Mouse (Mus musculus) limb, embryonic 11.5 days (tissue): Measurements from ENCODE around the gene Syngr2. TPM values are rescaled to one million over a fixed set of nuclear protein-coding genes. Genes with fewer than 3 reads are reported as not detected.
A peak's percentile ranks its signal among the peaks of the same experiment; 100 is the strongest.

Experiments used
- ATAC-seq: fragments of 200-750 bp; cut with Nextera tagmentation; 2 replicates; pipeline ENCODE4 v1.8.0; 2017; ENCODE audit warnings: low read depth; ENCODE audit not compliant: insufficient number of reproducible peaks, low FRiP score, low TSS enrichment
- DNase-seq: peaks from one replicate; pipeline ENCODE4 v3.0.0-alpha.2; 2015; ENCODE audit warnings: low spot score
- H3K27ac ChIP-seq: fragments of 300-500 bp; sonication (generic); replicated peaks from 2 replicates; pipeline ENCODE4 v1.5.1; 2014; ENCODE audit warnings: low read depth, mild to moderate bottlenecking, low read length
- H3K27me3 ChIP-seq: fragments of 300-500 bp; sonication (generic); 2 replicates; pipeline ENCODE4 v1.6.1; 2014; ENCODE audit warnings: mild to moderate bottlenecking, low read length, mixed read lengths; ENCODE audit not compliant: control insufficient read depth, insufficient read depth
- H3K36me3 ChIP-seq: fragments of 300-500 bp; sonication (generic); 2 replicates; pipeline ENCODE4 v1.6.1; 2014; ENCODE audit warnings: mild to moderate bottlenecking, low read length, moderate library complexity, mixed read lengths; ENCODE audit not compliant: control insufficient read depth, insufficient read depth
- H3K4me1 ChIP-seq: fragments of 300-500 bp; sonication (generic); 2 replicates; pipeline ENCODE4 v1.6.1; 2014; ENCODE audit warnings: low read length, mixed read lengths; ENCODE audit not compliant: control insufficient read depth, insufficient read depth
- H3K4me2 ChIP-seq: fragments of 300-500 bp; sonication (generic); 2 replicates; pipeline ENCODE4 v1.6.1; 2014; ENCODE audit warnings: low read depth, mild to moderate bottlenecking, moderate library complexity; ENCODE audit not compliant: severe bottlenecking
- H3K4me3 ChIP-seq: fragments of 300-500 bp; sonication (generic); 2 replicates; pipeline ENCODE4 v1.5.1; 2014; ENCODE audit warnings: low read depth, low read length
- H3K9ac ChIP-seq: fragments of 300-500 bp; sonication (generic); 2 replicates; pipeline ENCODE4 v1.6.1; 2014; ENCODE audit warnings: mild to moderate bottlenecking, low read length
- H3K9me3 ChIP-seq: fragments of 300-500 bp; sonication (generic); 2 replicates; pipeline ENCODE4 v1.6.1; 2016; ENCODE audit warnings: low read length; ENCODE audit not compliant: control insufficient read depth
- WGBS: fragments of 180-500 bp; shearing (Covaris S2); extraction: QIAGEN DNeasy Blood & Tissue Kit; methylation state at CpG from one replicate; pipeline ENCODE4 v1.1.7; 2014; 5-methylcytosine and 5-hydroxymethylcytosine counted together
- polyA plus RNA-seq: library from polyadenylated mRNA; unstranded; fragments of >200 nt; fragmentation: Nextera tagmentation; extraction: Ambion mirVana; gene quantifications from 2 replicates; pipeline ENCODE4 v1.2.1, GENCODE M21; 2014

The Syngr2 gene
- polyA plus RNA-seq, 1 experiment from 2014 or later, result 33.2 TPM

DNA sequence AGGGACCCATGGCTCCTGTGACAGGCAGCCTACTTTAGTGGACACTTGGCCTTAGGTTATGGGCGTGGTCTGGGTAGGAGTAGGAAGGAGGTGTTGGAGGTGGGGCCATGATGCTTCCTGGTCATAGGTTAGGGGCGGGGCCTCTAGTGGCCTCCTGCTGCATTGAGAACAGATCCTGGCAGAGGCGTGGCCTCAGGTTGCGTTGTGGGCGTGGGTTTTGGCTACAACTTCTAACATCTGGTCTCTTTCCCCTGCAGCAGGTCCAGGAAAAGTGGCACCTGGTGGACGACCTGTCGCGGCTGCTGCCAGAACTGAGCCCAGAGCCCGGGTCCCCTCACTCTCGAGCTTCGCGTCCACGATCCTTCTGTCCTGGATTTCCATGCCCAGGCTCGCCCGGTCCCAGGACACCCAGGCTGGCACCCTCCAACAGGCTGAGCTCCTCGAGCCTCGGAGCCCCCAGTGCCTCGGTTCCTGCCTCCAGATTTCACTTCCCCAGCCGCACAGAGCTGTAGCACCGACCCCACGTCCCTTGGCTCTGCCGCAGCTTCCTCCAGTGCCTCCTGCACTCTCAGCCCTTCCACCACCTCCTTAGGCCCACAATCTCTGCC is 17.1 kb upstream of the Syngr2 start:
- Histone ChIP-seq H3K27ac (no peak overlapping the region), H3K9ac (peak overlapping the region; percentile 49; the same call in 1 of the 2 replicates), H3K27me3 (no peaks in the 10 kb centered on the region), H3K36me3 (no peaks in the 10 kb centered on the region), H3K4me2 (peak overlapping the region; percentile 52), H3K9me3 (no peaks in the 10 kb centered on the region), H3K4me1 (0 out of 2 replicates have a peak, but pooled peaks cover 10% of the 10 kb centered on the region), H3K4me3 (no peak overlapping the region)
- ATAC-seq, result peak; percentile 45; the same call in 1 of the 2 replicates
- 7% methylated on average over 22 of the region's 22 CpGs for WGBS
- peak; percentile 76 for DNase-seq

DNA sequence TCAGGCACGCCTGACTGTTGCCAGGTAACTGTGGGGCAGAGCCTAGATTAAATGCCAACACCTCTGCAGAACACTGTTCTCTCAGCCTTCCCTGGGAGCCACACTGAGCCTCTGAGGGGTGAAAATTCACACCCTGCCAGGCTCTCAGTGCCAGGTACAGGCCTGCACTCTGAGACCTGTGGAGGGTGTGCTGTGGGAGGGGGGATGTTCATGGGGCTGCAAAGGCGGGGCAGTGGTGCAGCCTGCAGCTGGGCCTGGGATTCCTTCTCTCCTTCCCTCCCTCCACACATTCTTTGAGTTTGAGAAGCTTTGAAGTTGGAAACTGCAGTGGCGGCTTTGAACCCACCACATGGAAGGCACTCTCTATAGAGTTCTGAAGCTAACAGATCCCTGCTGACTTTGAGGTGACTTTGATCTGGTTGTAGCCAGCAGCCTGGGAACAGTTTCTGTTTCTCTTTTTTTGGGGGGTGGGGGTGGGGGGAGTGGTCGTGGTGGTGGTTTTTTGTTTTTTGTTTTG is 15.4 kb upstream of the Syngr2 start:
- DNase-seq, result no peak
- WGBS, result 31% methylated on average over 4 of the region's 4 CpGs

DNA sequence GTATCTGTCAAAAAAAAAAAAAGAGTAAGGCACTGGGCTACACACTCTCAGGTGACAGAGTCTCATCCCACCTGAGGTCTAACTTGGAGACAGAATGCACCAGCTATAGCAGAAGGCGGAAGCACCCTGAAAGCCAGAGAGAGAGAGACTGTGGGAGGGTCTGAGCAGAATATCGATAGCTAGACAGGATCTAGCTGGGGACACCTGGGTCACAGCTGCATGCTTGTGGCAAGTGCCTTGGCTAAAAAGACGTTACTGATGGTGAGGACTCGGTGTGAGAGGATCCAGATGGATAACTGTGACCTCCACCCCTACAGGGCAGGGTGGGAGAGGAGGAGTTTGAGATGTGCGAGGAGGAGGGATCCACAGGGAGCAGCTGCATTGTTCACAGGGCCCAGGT is 12.5 kb upstream of the Syngr2 start:
- ATAC-seq, result no peak
- no peak for DNase-seq
- Histone ChIP-seq H3K27me3 (no peaks in the 10 kb centered on the region), H3K36me3 (no peaks in the 10 kb centered on the region), H3K4me1 (peaks cover 7% of the 10 kb centered on the region; the same call in 1 of the 2 replicates), H3K4me2 (no peak overlapping the region), H3K4me3 (no peak overlapping the region), H3K9ac (no peak overlapping the region), H3K9me3 (no peaks in the 10 kb centered on the region), H3K27ac (no peak overlapping the region)
- 36% methylated on average over 5 of the region's 5 CpGs for WGBS

More for the DNA sequence above, 15.4 kb upstream of the Syngr2 start:
- Histone ChIP-seq H3K4me1 (peaks cover 13% of the 10 kb centered on the region; the same call in 1 of the 2 replicates), H3K4me2 (no peak overlapping the region), H3K4me3 (no peak overlapping the region), H3K9me3 (no peaks in the 10 kb centered on the region), H3K27me3 (no peaks in the 10 kb centered on the region), H3K9ac (no peak overlapping the region), H3K36me3 (no peaks in the 10 kb centered on the region), H3K27ac (no peak overlapping the region)
- no peak for ATAC-seq

DNA sequence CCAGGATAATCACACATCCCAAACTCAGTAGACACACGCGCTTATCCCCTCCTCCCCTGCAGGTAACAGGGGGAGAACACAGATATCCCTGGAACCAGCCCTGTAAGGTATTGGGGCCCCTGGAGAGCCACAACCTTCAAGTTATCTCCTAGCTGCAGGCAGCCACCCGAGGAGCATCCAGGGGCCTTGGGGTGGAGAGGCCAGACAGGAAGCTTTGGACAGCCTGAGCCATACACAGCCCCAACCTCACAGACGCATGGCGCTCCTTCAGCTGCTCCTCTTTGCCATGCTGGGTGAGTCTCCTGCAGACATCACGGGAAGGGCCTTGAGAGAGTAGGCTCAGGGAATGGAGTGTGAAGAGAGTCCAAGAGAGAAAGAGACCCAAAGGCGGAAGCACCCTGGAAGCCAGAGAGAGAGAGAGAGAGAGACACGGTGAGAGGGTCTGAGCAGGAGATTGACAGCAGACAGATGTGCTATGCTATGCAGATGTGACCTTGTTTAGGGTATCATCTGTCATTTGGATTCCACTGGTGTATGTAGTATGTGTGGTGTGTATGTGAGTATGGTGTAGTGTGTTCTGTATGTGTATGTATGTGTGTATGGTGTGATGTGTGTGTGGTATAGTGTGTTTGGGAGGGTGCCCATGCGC is 11.8 kb upstream of the Syngr2 start, which contains the start of gene 6030468B19Rik:
Gene 6030468B19Rik, plus strand, starts transcription at position 150 of the 649 bp plus-strand sequence.
- DNase-seq (no peak), ATAC-seq (no peak)
- Histone ChIP-seq H3K27ac (no peak within 1 kb of the TSS), H3K4me2 (no peak within 1 kb of the TSS), H3K36me3 (no peaks in the 10 kb centered on the region), H3K4me1 (peaks cover 3% of the 10 kb centered on the region; the same call in 1 of the 2 replicates), H3K27me3 (no peaks in the 10 kb centered on the region), H3K4me3 (no peak within 1 kb of the TSS), H3K9me3 (no peaks in the 10 kb centered on the region), H3K9ac (no peak within 1 kb of the TSS)
- WGBS, result 55% methylated on average over 9 of the region's 9 CpGs

DNA sequence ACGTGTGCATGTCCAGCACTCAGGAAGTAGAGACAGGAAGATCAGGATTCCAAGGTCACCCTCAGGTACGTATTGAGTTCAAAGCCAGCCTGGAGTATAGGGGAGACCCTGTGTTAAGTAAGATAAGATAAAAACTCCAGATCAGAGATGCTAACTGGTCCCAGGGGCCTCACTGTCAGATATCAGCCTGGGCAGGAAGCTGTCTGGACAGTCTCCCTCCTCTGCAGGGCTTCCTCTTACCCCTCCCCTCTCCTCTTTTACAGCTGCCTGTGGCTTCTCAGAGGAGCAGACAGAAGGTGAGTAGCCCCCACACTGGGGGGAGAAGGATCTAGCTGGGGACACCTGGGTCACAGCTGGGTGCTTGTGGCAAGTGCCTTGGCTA is 11.3 kb upstream of the Syngr2 start:
- Histone ChIP-seq H3K36me3 (no peaks in the 10 kb centered on the region), H3K4me3 (no peak overlapping the region), H3K4me2 (no peak overlapping the region), H3K27ac (no peak overlapping the region), H3K9me3 (no peaks in the 10 kb centered on the region), H3K27me3 (no peaks in the 10 kb centered on the region), H3K4me1 (peaks cover 3% of the 10 kb centered on the region; the same call in 1 of the 2 replicates), H3K9ac (no peak overlapping the region)
- ATAC-seq (no peak), DNase-seq (no peak)
- 31% methylated on average over 2 of the region's 2 CpGs for WGBS

DNA sequence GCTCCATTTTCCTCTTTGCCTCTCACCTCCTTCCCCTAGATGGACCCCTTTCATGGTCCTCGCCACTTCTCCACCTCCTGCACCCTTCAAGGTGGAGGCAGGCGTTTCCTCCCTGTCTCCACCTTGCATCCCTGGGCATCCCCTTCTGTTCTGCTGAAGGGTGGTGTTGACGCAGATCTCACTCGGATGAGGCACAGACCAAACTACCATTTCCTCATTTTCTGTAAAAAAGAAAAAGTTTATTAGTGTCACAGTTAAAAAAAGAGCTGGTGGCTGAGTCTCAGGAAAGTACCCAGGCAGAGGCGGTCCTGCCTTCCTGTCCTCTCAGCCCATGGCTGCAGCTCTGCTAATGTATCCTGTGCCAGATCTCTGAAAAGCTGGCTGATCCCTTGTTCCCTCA is 10.3 kb upstream of the Syngr2 start:
- DNase-seq (no peak), ATAC-seq (no peak)
- Histone ChIP-seq H3K36me3 (no peaks in the 10 kb centered on the region), H3K4me1 (peaks cover 3% of the 10 kb centered on the region; the same call in 1 of the 2 replicates), H3K9me3 (no peaks in the 10 kb centered on the region), H3K27ac (no peak overlapping the region), H3K9ac (no peak overlapping the region), H3K4me3 (no peak overlapping the region), H3K27me3 (no peaks in the 10 kb centered on the region), H3K4me2 (no peak overlapping the region)
- 72% methylated on average over 5 of the region's 5 CpGs for WGBS

DNA sequence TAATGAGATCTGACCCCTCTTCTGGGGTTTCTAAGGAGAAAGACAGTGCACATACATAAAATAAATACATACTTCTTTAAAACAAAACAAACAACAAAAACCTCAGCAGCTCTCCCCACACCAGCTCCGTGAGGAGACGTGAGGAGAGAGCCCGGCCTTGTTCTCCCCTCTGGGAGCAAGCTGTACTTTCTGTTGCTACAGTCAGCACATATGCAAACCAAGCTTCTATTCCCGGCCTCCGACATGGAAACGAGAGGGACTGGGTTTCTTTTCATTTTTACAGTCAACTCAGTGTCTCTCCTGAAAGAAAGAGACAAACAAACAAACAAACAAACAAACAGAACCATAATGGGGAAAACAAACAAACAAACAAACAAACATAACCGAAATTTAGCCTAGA is 9.4 kb upstream of the Syngr2 start:
- ATAC-seq, result no peak
- Histone ChIP-seq H3K4me3 (no peak overlapping the region), H3K36me3 (no peaks in the 10 kb centered on the region), H3K9ac (no peak overlapping the region), H3K4me1 (peaks cover 3% of the 10 kb centered on the region; the same call in 1 of the 2 replicates), H3K27me3 (no peaks in the 10 kb centered on the region), H3K4me2 (no peak overlapping the region), H3K9me3 (no peaks in the 10 kb centered on the region), H3K27ac (no peak overlapping the region)
- no peak for DNase-seq
- WGBS, result 88% methylated on average over 7 of the region's 7 CpGs

DNA sequence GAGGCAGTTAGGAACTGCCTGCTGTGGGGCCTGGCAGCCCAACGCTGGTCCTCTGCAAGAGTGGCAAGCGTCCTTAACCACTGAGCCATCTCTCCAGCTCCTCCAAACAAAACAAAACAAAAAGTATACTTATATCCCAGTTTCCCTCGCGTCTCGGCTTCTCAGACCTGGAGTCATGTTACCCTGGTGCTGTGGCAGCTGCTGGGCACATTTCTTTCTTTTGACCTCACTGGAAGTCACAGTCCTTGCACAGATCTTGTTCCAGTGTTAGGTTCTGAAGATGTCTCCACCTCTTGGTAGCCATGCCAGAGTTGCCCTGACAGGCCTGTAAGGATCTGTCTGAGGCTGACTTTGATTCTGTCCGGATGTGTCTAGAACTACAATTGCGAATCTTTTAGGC is 7.8 kb upstream of the Syngr2 start:
- Histone ChIP-seq H3K9ac (no peak overlapping the region), H3K4me2 (no peak overlapping the region), H3K4me3 (no peak overlapping the region), H3K9me3 (no peaks in the 10 kb centered on the region), H3K4me1 (peaks cover 3% of the 10 kb centered on the region; the same call in 1 of the 2 replicates), H3K27me3 (no peaks in the 10 kb centered on the region), H3K36me3 (peaks cover 2% of the 10 kb centered on the region; the same call in 1 of the 2 replicates), H3K27ac (no peak overlapping the region)
- 69% methylated on average over 7 of the region's 7 CpGs for WGBS
- ATAC-seq (no peak), DNase-seq (no peak)
